Comparison of ENCODE assay signal across 9 mouse cellular contexts in genomic region chr8:35193771-35194170, GRCm38 (mm10).
DNase-seq lines count a peak whose midpoint lies in the region; ATAC-seq lines count a peak whose summit lies in the region.
"Had no signal": no experiment of that assay in that cellular context is flagged by ENCODE, and none has a peak within 500 bp of the region (broad histone marks: within the 10 kb centered on the region; RNA-seq: fewer than 3 reads in every experiment).

No protein-coding gene starts in this region.

- peak; percentile 36 for DNase-seq in layer of hippocampus, adult 11-12 months (ENCODE audit: low spot score)
- DNase-seq in layer of hippocampus, postnatal 25 days (ENCODE audit: extremely low spot score in 1 of 2, low spot score in 1 of 2), result no peak
- peak; percentile 37 for DNase-seq in cerebellum, adult 11 months
- DNase-seq in embryonic facial prominence, embryonic 14.5 days (ENCODE audit: low spot score), result peak; percentile 95
- peak; percentile 32 to 43 for DNase-seq in kidney, postnatal 36 days
- no peak for DNase-seq in retina, embryonic 14.5 days (ENCODE audit: low spot score)
- DNase-seq in right cerebral cortex, postnatal 4 days, result no peak
- no peak for DNase-seq in frontal cortex, postnatal 36 days (ENCODE audit: low spot score in 2 of 2)

- no peaks in the 10 kb centered on the region for H3K9me3 ChIP-seq in embryonic facial prominence, embryonic 14.5 days (ENCODE audit: control insufficient read depth, low read length)
- H3K9me3 ChIP-seq: heart, embryonic 13.5 days had no signal

- H3K27me3 ChIP-seq in embryonic facial prominence, embryonic 14.5 days (replicated peaks; ENCODE audit: control insufficient read depth, insufficient read depth, low read length), result no peaks in the 10 kb centered on the region
- H3K27me3 ChIP-seq: heart, embryonic 13.5 days had no signal

- no peaks in the 10 kb centered on the region for H3K36me3 ChIP-seq in embryonic facial prominence, embryonic 14.5 days (ENCODE audit: control insufficient read depth, insufficient read depth, low read length)
- H3K36me3 ChIP-seq: heart, embryonic 13.5 days had no signal

- no peak overlapping the region for H3K4me3 ChIP-seq in embryonic facial prominence, embryonic 14.5 days (ENCODE audit: low read depth, low read length)
- H3K4me3 ChIP-seq: heart, embryonic 13.5 days had no signal

- H3K4me2 ChIP-seq in embryonic facial prominence, embryonic 14.5 days (ENCODE audit: low read depth, low read length), result no peak overlapping the region
- H3K4me2 ChIP-seq: heart, embryonic 13.5 days had no signal

- peaks cover 22% of the 10 kb centered on the region; the same call in 1 of the 2 replicates for H3K4me1 ChIP-seq in embryonic facial prominence, embryonic 14.5 days (ENCODE audit: control insufficient read depth, insufficient read depth, low read length)

- H3K27ac ChIP-seq in embryonic facial prominence, embryonic 14.5 days (replicated peaks; ENCODE audit: low read depth, low read length), result peak overlapping the region; percentile 49
- H3K27ac ChIP-seq: heart, embryonic 13.5 days had no signal

- H3K9ac ChIP-seq in embryonic facial prominence, embryonic 14.5 days (ENCODE audit: low read depth, low read length), result no peak overlapping the region
- H3K9ac ChIP-seq: heart, embryonic 13.5 days had no signal

- 7% methylated on average over 1 of the region's 1 CpGs for WGBS in embryonic facial prominence, embryonic 14.5 days

- ATAC-seq in embryonic facial prominence, embryonic 14.5 days (ENCODE audit: low read depth), result peak; percentile 81

Comparison
In these comparisons a context has a peak if more than half of its experiments do, and no peak if none do; other contexts are left out.
1. DNase-seq: peak in layer of hippocampus, adult 11-12 months (single experiment), cerebellum, adult 11 months (single experiment), embryonic facial prominence, embryonic 14.5 days (single experiment) and kidney, postnatal 36 days (2 of 2); none in layer of hippocampus, postnatal 25 days (0 of 2), retina, embryonic 14.5 days (single experiment), right cerebral cortex, postnatal 4 days (single experiment) and frontal cortex, postnatal 36 days (0 of 2).